ENCODE assay signal across 20 mouse cellular contexts in genomic region chrX:101732644-101733043, GRCm38 (mm10). TPM values are rescaled to one million over a fixed set of nuclear protein-coding genes. Genes with fewer than 3 reads are reported as not detected.
DNase-seq lines count a peak whose midpoint lies in the region; ATAC-seq lines count a peak whose summit lies in the region.
"Had no signal": no experiment of that assay in that cellular context is flagged by ENCODE, and none has a peak within 500 bp of the region (broad histone marks: within the 10 kb centered on the region; RNA-seq: fewer than 3 reads in every experiment).

No protein-coding gene starts in this region.

- H3K9me3 ChIP-seq in intestine, embryonic 16.5 days (ENCODE audit: control insufficient read depth, low read length): no peaks in the 10 kb centered on the region
- H3K9me3 ChIP-seq: embryonic facial prominence, embryonic 10.5 days; forebrain, embryonic 13.5 days; G1E; heart, embryonic 13.5 days had no signal

- H3K4me3 ChIP-seq in intestine, embryonic 16.5 days (ENCODE audit: low read length): no peak overlapping the region
- H3K4me3 ChIP-seq: embryonic facial prominence, embryonic 10.5 days; forebrain, embryonic 13.5 days; heart, embryonic 13.5 days had no signal

- no peak overlapping the region for H3K27ac ChIP-seq in intestine, embryonic 16.5 days (ENCODE audit: low read length)
- H3K27ac ChIP-seq: embryonic facial prominence, embryonic 10.5 days; forebrain, embryonic 13.5 days; heart, embryonic 13.5 days had no signal

- peak; percentile 84 for ATAC-seq in intestine, embryonic 16.5 days
- ATAC-seq: CD4-positive, CD25-positive, alpha-beta regulatory T cell, adult 4 months; forebrain, embryonic 13.5 days; forebrain, postnatal 0 days had no signal

- 62% methylated on average over 12 of the region's 12 CpGs for WGBS in intestine, embryonic 16.5 days

- intact Hi-C loops in left cerebral cortex, postnatal 4 days (cut with DNase I): no loop called here

- peak; percentile 68 for DNase-seq in heart, adult 11 months
- DNase-seq in heart, adult 18-20 months: no peak
- DNase-seq in kidney, postnatal 36 days: peak; percentile 5 to 8
- no peak for DNase-seq in kidney, adult 18-20 months
- DNase-seq in layer of hippocampus, adult 18-20 months (ENCODE audit: low spot score in 2 of 2): no peak
- DNase-seq in left cerebral cortex, postnatal 4 days: no peak
- DNase-seq: adrenal gland, adult 8-10 months; adrenal gland, postnatal 36 days; B cell, adult 2 months; cerebellum, adult 2 months; cerebellum, postnatal 10 days; forebrain, postnatal 0 days; gastrocnemius, postnatal 14 days; heart, postnatal 36 days had no signal

- H3K9ac ChIP-seq in intestine, embryonic 16.5 days (ENCODE audit: low read depth, low read length): no peak overlapping the region
- H3K9ac ChIP-seq: forebrain, embryonic 13.5 days; forebrain, postnatal 0 days; heart, embryonic 13.5 days had no signal

- peaks cover 2% of the 10 kb centered on the region; the same call in 1 of the 2 replicates for H3K27me3 ChIP-seq in intestine, embryonic 16.5 days (replicated peaks; ENCODE audit: control insufficient read depth, insufficient read depth, low read length)

- no peak overlapping the region for H3K4me2 ChIP-seq in intestine, embryonic 16.5 days (ENCODE audit: low read depth, low read length)
- H3K4me2 ChIP-seq: forebrain, embryonic 13.5 days; heart, embryonic 13.5 days had no signal

- no peaks in the 10 kb centered on the region for H3K4me1 ChIP-seq in intestine, embryonic 16.5 days (ENCODE audit: control insufficient read depth, insufficient read depth, low read length)
- H3K4me1 ChIP-seq: embryonic facial prominence, embryonic 10.5 days; forebrain, embryonic 13.5 days had no signal

- no peaks in the 10 kb centered on the region for H3K36me3 ChIP-seq in intestine, embryonic 16.5 days (ENCODE audit: control insufficient read depth, insufficient read depth, low read length)
- H3K36me3 ChIP-seq: embryonic facial prominence, embryonic 10.5 days; G1E; heart, embryonic 13.5 days had no signal

RNA-seq across cellular contexts. Expression of gene Cxcr3, which starts 1.4 kb away (rescaled TPM):
- total RNA-seq in heart, adult 18-20 months (2021): under 1 TPM; 0.20 to 0.54 TPM
- polyA plus RNA-seq in intestine, embryonic 16.5 days (2015; fragmentation: Nextera tagmentation; extraction: Ambion mirVana): 0.91 and 0.98 TPM in 2 replicates
- total RNA-seq in layer of hippocampus, adult 18-20 months (2021): not detected
- not detected for total RNA-seq in left cerebral cortex, postnatal 4 days (2021)
- total RNA-seq: G1E had no signal
- polyA plus RNA-seq: G1E had no signal

Comparison
In these comparisons a context has a peak if more than half of its experiments do, and no peak if none do; other contexts are left out.
1. DNase-seq: peak in heart, adult 11 months (single experiment) and kidney, postnatal 36 days (2 of 2); none in heart, adult 18-20 months (0 of 2), kidney, adult 18-20 months (single experiment), layer of hippocampus, adult 18-20 months (0 of 2) and left cerebral cortex, postnatal 4 days (single experiment).